Mouse (Mus musculus): Measurements from ENCODE around the gene Wdfy2. TPM values are rescaled to one million over a fixed set of nuclear protein-coding genes. Genes with fewer than 3 reads are reported as not detected.

Wdfy2 gene
- polyA plus RNA-seq (2014; fragmentation: Nextera tagmentation; extraction: Ambion mirVana): 6.2 TPM in 2 replicates

- no peaks in the 10 kb centered on the region for H3K9me3 ChIP-seq (ENCODE audit: control insufficient read depth, low read length)
- H3K9ac ChIP-seq (ENCODE audit: low read length): peak within 1 kb of the TSS; percentile 90
- peak within 1 kb of the TSS; percentile 84 for H3K4me2 ChIP-seq (ENCODE audit: low read length)
- H3K27ac ChIP-seq (replicated peaks in 1 of 2; ENCODE audit: control insufficient read depth in 1 of 2, insufficient read depth in 1 of 2, low read depth in 2 of 2, low read length in 2 of 2): peak within 1 kb of the TSS; percentile 64 to 82
- H3K4me3 ChIP-seq (ENCODE audit: control insufficient read depth in 1 of 2, insufficient read depth in 1 of 2, low read depth in 1 of 2, low read length in 2 of 2): peak within 1 kb of the TSS; percentile 80 to 90
- H3K4me1 ChIP-seq (ENCODE audit: control insufficient read depth in 2 of 2, insufficient read depth in 2 of 2, low read length in 2 of 2): peaks cover 2 to 17% of the 10 kb centered on the region in 2 experiments
- H3K36me3 ChIP-seq (ENCODE audit: control insufficient read depth, insufficient read depth, low read length): no peaks in the 10 kb centered on the region
- 1% methylated on average over 49 of the region's 49 CpGs for WGBS
- no peaks in the 10 kb centered on the region for H3K27me3 ChIP-seq (ENCODE audit: control insufficient read depth, insufficient read depth, low read length)
- ATAC-seq (ENCODE audit: insufficient number of reproducible peaks, insufficient read depth, low FRiP score, low read depth): peak; percentile 7; the same call in 1 of the 2 replicates
These were observed at the start of gene Wdfy2 for GRCm38 (mm10) chr14:62837641-62838252. Wdfy2 (plus strand) TSS chr14:62837678.

- Histone ChIP-seq H3K27ac (replicated peaks in 1 of 2; ENCODE audit: control insufficient read depth in 1 of 2, insufficient read depth in 1 of 2, low read depth in 2 of 2, low read length in 2 of 2) (no peak overlapping the region), H3K4me3 (ENCODE audit: control insufficient read depth in 1 of 2, insufficient read depth in 1 of 2, low read depth in 1 of 2, low read length in 2 of 2) (no peak overlapping the region), H3K4me2 (ENCODE audit: low read length) (no peak overlapping the region), H3K4me1 (ENCODE audit: control insufficient read depth in 2 of 2, insufficient read depth in 2 of 2, low read length in 2 of 2) (no peaks in the 10 kb centered on the region), H3K27me3 (ENCODE audit: control insufficient read depth, insufficient read depth, low read length) (no peaks in the 10 kb centered on the region), H3K9ac (ENCODE audit: low read length) (no peak overlapping the region), H3K9me3 (ENCODE audit: control insufficient read depth, low read length) (no peaks in the 10 kb centered on the region), H3K36me3 (ENCODE audit: control insufficient read depth, insufficient read depth, low read length) (no peaks in the 10 kb centered on the region)
- ATAC-seq (ENCODE audit: insufficient number of reproducible peaks, insufficient read depth, low FRiP score, low read depth): no peak
- 69% methylated on average over 4 of the region's 4 CpGs for WGBS
These were observed 48.2 kb upstream of the Wdfy2 start for GRCm38 (mm10) chr14:62789282-62789681.

GRCm38 (mm10) chr14:62795719-62796118, 41.8 kb upstream of the Wdfy2 start:
- 57% methylated on average over 7 of the region's 7 CpGs for WGBS
- H3K4me2 ChIP-seq (ENCODE audit: low read length): no peak overlapping the region
- H3K27ac ChIP-seq (replicated peaks in 1 of 2; ENCODE audit: control insufficient read depth in 1 of 2, insufficient read depth in 1 of 2, low read depth in 2 of 2, low read length in 2 of 2): no peak overlapping the region
- H3K4me1 ChIP-seq (ENCODE audit: control insufficient read depth in 2 of 2, insufficient read depth in 2 of 2, low read length in 2 of 2): peaks cover 0 to 2% of the 10 kb centered on the region in 2 experiments; a peak in 1 of 4 replicates
- no peak overlapping the region for H3K4me3 ChIP-seq (ENCODE audit: control insufficient read depth in 1 of 2, insufficient read depth in 1 of 2, low read depth in 1 of 2, low read length in 2 of 2)
- no peak for ATAC-seq (ENCODE audit: insufficient number of reproducible peaks, insufficient read depth, low FRiP score, low read depth)
- no peaks in the 10 kb centered on the region for H3K27me3 ChIP-seq (ENCODE audit: control insufficient read depth, insufficient read depth, low read length)
- H3K36me3 ChIP-seq (ENCODE audit: control insufficient read depth, insufficient read depth, low read length): no peaks in the 10 kb centered on the region
- H3K9me3 ChIP-seq (ENCODE audit: control insufficient read depth, low read length): no peaks in the 10 kb centered on the region
- no peak overlapping the region for H3K9ac ChIP-seq (ENCODE audit: low read length)

- H3K4me1 ChIP-seq (ENCODE audit: control insufficient read depth in 2 of 2, insufficient read depth in 2 of 2, low read length in 2 of 2): peaks cover 0 to 2% of the 10 kb centered on the region in 2 experiments; a peak in 1 of 4 replicates
- no peaks in the 10 kb centered on the region for H3K36me3 ChIP-seq (ENCODE audit: control insufficient read depth, insufficient read depth, low read length)
- H3K27me3 ChIP-seq (ENCODE audit: control insufficient read depth, insufficient read depth, low read length): no peaks in the 10 kb centered on the region
- WGBS: 6% methylated on average over 4 of the region's 4 CpGs
- peak overlapping the region; percentile 59 for H3K4me2 ChIP-seq (ENCODE audit: low read length)
- H3K4me3 ChIP-seq (ENCODE audit: control insufficient read depth in 1 of 2, insufficient read depth in 1 of 2, low read depth in 1 of 2, low read length in 2 of 2): peak overlapping the region; percentile 21 to 40; a peak in 3 of 4 replicates
- ATAC-seq (ENCODE audit: insufficient number of reproducible peaks, insufficient read depth, low FRiP score, low read depth): no peak
- H3K27ac ChIP-seq (replicated peaks in 1 of 2; ENCODE audit: control insufficient read depth in 1 of 2, insufficient read depth in 1 of 2, low read depth in 2 of 2, low read length in 2 of 2): no peak overlapping the region
- no peak overlapping the region for H3K9ac ChIP-seq (ENCODE audit: low read length)
- no peaks in the 10 kb centered on the region for H3K9me3 ChIP-seq (ENCODE audit: control insufficient read depth, low read length)
These were observed 38.8 kb upstream of the Wdfy2 start for GRCm38 (mm10) chr14:62798608-62799101.

DNA sequence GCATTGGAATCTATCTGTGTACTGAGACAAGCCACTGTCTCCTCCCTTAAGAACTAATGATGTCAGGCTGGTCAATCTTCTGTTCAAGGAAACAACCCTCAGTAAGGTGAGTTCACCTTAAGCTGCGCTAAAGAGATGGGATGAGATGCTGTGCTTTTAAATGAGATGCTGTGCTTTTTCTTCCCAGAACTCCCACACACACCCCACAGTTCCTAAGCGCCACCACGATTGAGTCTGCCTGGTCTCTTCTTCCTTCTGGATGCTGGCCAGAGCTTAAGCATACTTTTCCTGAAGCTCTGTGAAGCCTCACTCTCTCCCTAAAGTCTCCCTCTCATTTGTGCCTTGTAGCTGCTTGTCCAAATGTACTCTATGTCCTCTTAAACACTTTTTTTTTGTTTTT, 36.7 kb upstream of the Wdfy2 start:
- H3K27me3 ChIP-seq (ENCODE audit: control insufficient read depth, insufficient read depth, low read length): no peaks in the 10 kb centered on the region

DNA sequence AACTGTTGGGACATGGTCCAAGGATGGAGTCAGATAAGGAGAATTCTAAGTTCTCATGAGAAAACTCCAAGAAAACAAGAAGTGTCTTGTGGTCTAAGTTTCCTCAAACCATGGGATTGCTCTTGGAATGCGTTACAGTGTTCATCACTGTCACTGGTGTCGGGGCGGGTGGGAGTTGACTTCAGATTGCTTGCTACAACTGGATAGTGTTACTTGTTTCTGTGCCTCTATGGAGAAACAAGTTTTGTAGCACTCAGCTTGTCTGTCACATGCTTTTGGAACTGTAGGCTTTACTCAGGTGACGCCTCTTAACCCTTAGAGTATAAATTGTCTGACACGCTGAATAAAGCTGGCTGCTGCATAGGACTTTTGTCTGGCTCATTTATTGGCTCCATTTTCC, 34.3 kb upstream of the Wdfy2 start:
- no peak overlapping the region for H3K27ac ChIP-seq (replicated peaks in 1 of 2; ENCODE audit: control insufficient read depth in 1 of 2, insufficient read depth in 1 of 2, low read depth in 2 of 2, low read length in 2 of 2)

More for the DNA sequence above, 36.7 kb upstream of the Wdfy2 start:
- peaks cover 0 to 2% of the 10 kb centered on the region in 2 experiments; a peak in 1 of 4 replicates for H3K4me1 ChIP-seq (ENCODE audit: control insufficient read depth in 2 of 2, insufficient read depth in 2 of 2, low read length in 2 of 2)
- H3K36me3 ChIP-seq (ENCODE audit: control insufficient read depth, insufficient read depth, low read length): no peaks in the 10 kb centered on the region
- no peak for ATAC-seq (ENCODE audit: insufficient number of reproducible peaks, insufficient read depth, low FRiP score, low read depth)
- no peak overlapping the region for H3K9ac ChIP-seq (ENCODE audit: low read length)
- H3K27ac ChIP-seq (replicated peaks in 1 of 2; ENCODE audit: control insufficient read depth in 1 of 2, insufficient read depth in 1 of 2, low read depth in 2 of 2, low read length in 2 of 2): no peak overlapping the region
- no peaks in the 10 kb centered on the region for H3K9me3 ChIP-seq (ENCODE audit: control insufficient read depth, low read length)
- WGBS: 55% methylated on average over 3 of the region's 3 CpGs
- no peak overlapping the region for H3K4me2 ChIP-seq (ENCODE audit: low read length)
- H3K4me3 ChIP-seq (ENCODE audit: control insufficient read depth in 1 of 2, insufficient read depth in 1 of 2, low read depth in 1 of 2, low read length in 2 of 2): no peak overlapping the region

DNA sequence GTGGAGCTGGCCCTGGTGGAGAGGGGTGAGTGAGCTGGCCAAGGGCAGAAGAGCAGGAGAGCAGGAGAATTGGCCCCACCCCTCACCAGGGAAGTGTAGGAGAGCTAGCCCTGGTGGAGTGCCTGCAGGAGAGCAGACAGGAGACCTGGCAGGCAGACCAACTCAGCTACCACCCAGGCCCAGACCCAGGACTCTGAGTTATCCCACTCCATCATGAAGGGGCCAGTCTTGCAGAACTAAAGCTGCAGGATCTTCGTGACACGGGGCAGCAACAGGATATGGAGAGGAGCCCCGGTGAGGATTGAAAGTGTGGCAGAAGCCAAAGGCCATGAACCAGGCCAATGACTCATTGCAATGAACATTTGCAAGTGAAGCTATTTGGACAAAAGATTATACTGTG, 30.6 kb upstream of the Wdfy2 start:
- no peak overlapping the region for H3K9ac ChIP-seq (ENCODE audit: low read length)
- no peaks in the 10 kb centered on the region for H3K4me1 ChIP-seq (ENCODE audit: control insufficient read depth in 2 of 2, insufficient read depth in 2 of 2, low read length in 2 of 2)
- WGBS: 43% methylated on average over 3 of the region's 3 CpGs
- no peak overlapping the region for H3K4me3 ChIP-seq (ENCODE audit: control insufficient read depth in 1 of 2, insufficient read depth in 1 of 2, low read depth in 1 of 2, low read length in 2 of 2)
- no peaks in the 10 kb centered on the region for H3K36me3 ChIP-seq (ENCODE audit: control insufficient read depth, insufficient read depth, low read length)
- ATAC-seq (ENCODE audit: insufficient number of reproducible peaks, insufficient read depth, low FRiP score, low read depth): no peak; the same call in 1 of the 2 replicates
- no peaks in the 10 kb centered on the region for H3K9me3 ChIP-seq (ENCODE audit: control insufficient read depth, low read length)
- H3K4me2 ChIP-seq (ENCODE audit: low read length): no peak overlapping the region
- no peaks in the 10 kb centered on the region for H3K27me3 ChIP-seq (ENCODE audit: control insufficient read depth, insufficient read depth, low read length)
- no peak overlapping the region for H3K27ac ChIP-seq (replicated peaks in 1 of 2; ENCODE audit: control insufficient read depth in 1 of 2, insufficient read depth in 1 of 2, low read depth in 2 of 2, low read length in 2 of 2)

More for the DNA sequence above, 34.3 kb upstream of the Wdfy2 start:
- 71% methylated on average over 5 of the region's 5 CpGs for WGBS
- Histone ChIP-seq H3K4me2 (ENCODE audit: low read length) (no peak overlapping the region), H3K36me3 (ENCODE audit: control insufficient read depth, insufficient read depth, low read length) (no peaks in the 10 kb centered on the region), H3K9me3 (ENCODE audit: control insufficient read depth, low read length) (no peaks in the 10 kb centered on the region), H3K4me3 (ENCODE audit: control insufficient read depth in 1 of 2, insufficient read depth in 1 of 2, low read depth in 1 of 2, low read length in 2 of 2) (no peak overlapping the region), H3K9ac (ENCODE audit: low read length) (no peak overlapping the region), H3K27me3 (ENCODE audit: control insufficient read depth, insufficient read depth, low read length) (no peaks in the 10 kb centered on the region), H3K4me1 (ENCODE audit: control insufficient read depth in 2 of 2, insufficient read depth in 2 of 2, low read length in 2 of 2) (peaks cover 0 to 2% of the 10 kb centered on the region in 2 experiments; a peak in 1 of 4 replicates)
- ATAC-seq (ENCODE audit: insufficient number of reproducible peaks, insufficient read depth, low FRiP score, low read depth): no peak

Measured in heart, embryonic 14.5 days (tissue).